In the genomic region with DNA sequence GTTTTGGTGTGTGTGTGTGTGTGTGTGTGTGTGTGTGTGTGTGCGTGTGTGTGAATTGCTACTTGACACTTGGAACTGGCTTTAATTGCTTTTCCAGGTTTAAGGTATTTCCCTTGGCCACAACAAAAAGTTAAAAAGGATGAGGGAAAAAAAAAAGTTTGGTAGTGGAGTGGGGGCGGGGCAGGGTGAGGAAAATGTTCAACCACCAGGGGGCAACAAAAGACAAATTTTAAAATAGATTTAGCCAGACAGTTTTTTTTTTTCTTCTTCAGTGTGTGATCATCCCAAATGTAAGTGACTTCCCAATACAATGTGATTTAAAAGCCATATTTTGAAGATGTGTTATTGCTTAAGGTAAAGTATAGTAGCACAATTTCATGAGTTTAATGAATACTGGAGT, we compare ENCODE assay signal across 9 mouse cellular contexts. TPM values are rescaled to one million over a fixed set of nuclear protein-coding genes. Genes with fewer than 3 reads are reported as not detected.
DNase-seq lines count a peak whose midpoint lies in the region; ATAC-seq and TF ChIP-seq lines count a peak whose summit lies in the region.
"Had no signal": no experiment of that assay in that cellular context is flagged by ENCODE, and none has a peak within 500 bp of the region (broad histone marks: within the 10 kb centered on the region; RNA-seq: fewer than 3 reads in every experiment).

No protein-coding gene starts in this region.

- H3K4me3 ChIP-seq in liver, adult 2 months (ENCODE audit: insufficient read depth, low read depth, low read length), result no peak overlapping the region
- no peak overlapping the region for H3K4me3 ChIP-seq in liver, embryonic 12.5 days
- no peak overlapping the region for H3K4me3 ChIP-seq in forebrain, embryonic 13.5 days
- H3K4me3 ChIP-seq in hindbrain, embryonic 16.5 days (ENCODE audit: low read length), result no peak overlapping the region
- no peak overlapping the region for H3K4me3 ChIP-seq in limb, embryonic 10.5 days
- no peak overlapping the region for H3K4me3 ChIP-seq in neural tube, embryonic 15.5 days (replicated peaks)

- H3K4me2 ChIP-seq in liver, embryonic 12.5 days, result no peak overlapping the region
- peak overlapping the region; percentile 20; the same call in 1 of the 2 replicates for H3K4me2 ChIP-seq in forebrain, embryonic 13.5 days
- peak overlapping the region; percentile 13; the same call in 1 of the 2 replicates for H3K4me2 ChIP-seq in hindbrain, embryonic 16.5 days (ENCODE audit: low read length)
- peak overlapping the region; percentile 28; the same call in 1 of the 2 replicates for H3K4me2 ChIP-seq in neural tube, embryonic 15.5 days

- H3K4me1 ChIP-seq in liver, adult 2 months (ENCODE audit: control insufficient read depth, insufficient read depth, low read length), result no peaks in the 10 kb centered on the region; the same call in 1 of the 2 replicates
- H3K4me1 ChIP-seq in liver, embryonic 12.5 days, result peaks cover 3% of the 10 kb centered on the region; the same call in 1 of the 2 replicates
- H3K4me1 ChIP-seq in forebrain, embryonic 13.5 days, result peaks cover 12% of the 10 kb centered on the region
- peaks cover 5% of the 10 kb centered on the region for H3K4me1 ChIP-seq in hindbrain, embryonic 16.5 days (ENCODE audit: control insufficient read depth, insufficient read depth, low read depth, low read length)
- peaks cover 15% of the 10 kb centered on the region for H3K4me1 ChIP-seq in limb, embryonic 10.5 days
- H3K4me1 ChIP-seq in neural tube, embryonic 15.5 days, result peaks cover 15% of the 10 kb centered on the region

- 11% methylated on average over 2 of the region's 2 CpGs for WGBS in liver, adult 2 months
- 8% methylated on average over 2 of the region's 2 CpGs for WGBS in liver, embryonic 12.5 days (ENCODE audit: insufficient replicate concordance)
- WGBS in forebrain, embryonic 13.5 days, result 14% methylated on average over 2 of the region's 2 CpGs
- 20% methylated on average over 2 of the region's 2 CpGs for WGBS in hindbrain, embryonic 16.5 days
- WGBS in limb, embryonic 10.5 days, result 12% methylated on average over 2 of the region's 2 CpGs
- 13% methylated on average over 2 of the region's 2 CpGs for WGBS in neural tube, embryonic 15.5 days

- H3K79me2 ChIP-seq in liver, adult 2 months (ENCODE audit: control insufficient read depth, insufficient read depth, low read length), result no peaks in the 10 kb centered on the region

- DNase-seq in liver, adult 2 months (ENCODE audit: extremely low read depth, low read depth, low spot score), result peak; percentile 29
- peak; percentile 78 for DNase-seq in adrenal gland, postnatal 10 days
- DNase-seq in limb, embryonic 10.5 days (ENCODE audit: low spot score), result peak; percentile 41

- no peak for ATAC-seq in liver, embryonic 12.5 days
- no peak for ATAC-seq in forebrain, embryonic 13.5 days
- ATAC-seq in hindbrain, embryonic 16.5 days, result no peak
- no peak for ATAC-seq in neural tube, embryonic 15.5 days (ENCODE audit: low FRiP score)
- ATAC-seq in megakaryocyte-erythroid progenitor cell, adult 5-6 weeks (replicated peaks; ENCODE audit: low FRiP score, low TSS enrichment, poor library complexity, severe bottlenecking), result no peak

- H3K9ac ChIP-seq in liver, adult 2 months (ENCODE audit: low read depth, low read length), result no peak overlapping the region
- H3K9ac ChIP-seq in liver, embryonic 12.5 days, result no peak overlapping the region
- H3K9ac ChIP-seq in forebrain, embryonic 13.5 days, result no peak overlapping the region
- H3K9ac ChIP-seq in hindbrain, embryonic 16.5 days (ENCODE audit: low read depth, low read length), result no peak overlapping the region
- no peak overlapping the region for H3K9ac ChIP-seq in neural tube, embryonic 15.5 days (replicated peaks)

- no peak overlapping the region for H3K27ac ChIP-seq in liver, adult 2 months (replicated peaks; ENCODE audit: insufficient read depth, low read depth, low read length)
- no peak overlapping the region for H3K27ac ChIP-seq in liver, embryonic 12.5 days
- no peak overlapping the region for H3K27ac ChIP-seq in forebrain, embryonic 13.5 days
- no peak overlapping the region for H3K27ac ChIP-seq in hindbrain, embryonic 16.5 days (ENCODE audit: low read depth, low read length)
- H3K27ac ChIP-seq in limb, embryonic 10.5 days, result no peak overlapping the region
- H3K27ac ChIP-seq in neural tube, embryonic 15.5 days (replicated peaks), result no peak overlapping the region
- H3K27ac ChIP-seq: macrophage had no signal

- H3K9me3 ChIP-seq in liver, embryonic 12.5 days (replicated peaks), result no peaks in the 10 kb centered on the region
- H3K9me3 ChIP-seq in forebrain, embryonic 13.5 days (replicated peaks), result no peaks in the 10 kb centered on the region
- H3K9me3 ChIP-seq in hindbrain, embryonic 16.5 days (ENCODE audit: control insufficient read depth, low read length), result no peaks in the 10 kb centered on the region
- H3K9me3 ChIP-seq in limb, embryonic 10.5 days (replicated peaks), result no peaks in the 10 kb centered on the region
- no peaks in the 10 kb centered on the region for H3K9me3 ChIP-seq in neural tube, embryonic 15.5 days (replicated peaks)

- H3K36me3 ChIP-seq in liver, adult 2 months (ENCODE audit: control insufficient read depth, insufficient read depth, low read length), result no peaks in the 10 kb centered on the region
- H3K36me3 ChIP-seq in liver, embryonic 12.5 days, result no peaks in the 10 kb centered on the region
- no peaks in the 10 kb centered on the region for H3K36me3 ChIP-seq in forebrain, embryonic 13.5 days (ENCODE audit: poor library complexity, severe bottlenecking)
- no peaks in the 10 kb centered on the region for H3K36me3 ChIP-seq in hindbrain, embryonic 16.5 days (ENCODE audit: control insufficient read depth, insufficient read depth, low read length)
- no peaks in the 10 kb centered on the region for H3K36me3 ChIP-seq in limb, embryonic 10.5 days
- no peaks in the 10 kb centered on the region for H3K36me3 ChIP-seq in neural tube, embryonic 15.5 days

- peak; percentile 49; the same call in 1 of the 2 replicates for TF ChIP-seq CTCF in liver, adult 2 months (IDR thresholded peaks at IDR 0.05; ENCODE audit: low read depth, low read length)

- H3K27me3 ChIP-seq in liver, adult 2 months (ENCODE audit: control insufficient read depth, insufficient read depth, low read length), result no peaks in the 10 kb centered on the region
- peaks cover 28% of the 10 kb centered on the region for H3K27me3 ChIP-seq in liver, embryonic 12.5 days (replicated peaks)
- no peaks in the 10 kb centered on the region for H3K27me3 ChIP-seq in forebrain, embryonic 13.5 days
- H3K27me3 ChIP-seq in hindbrain, embryonic 16.5 days (replicated peaks; ENCODE audit: control insufficient read depth, insufficient read depth, low read length), result no peaks in the 10 kb centered on the region
- no peaks in the 10 kb centered on the region for H3K27me3 ChIP-seq in limb, embryonic 10.5 days (ENCODE audit: low read depth, poor library complexity, severe bottlenecking)
- peaks cover 4% of the 10 kb centered on the region for H3K27me3 ChIP-seq in neural tube, embryonic 15.5 days (replicated peaks)

- TF ChIP-seq POLR2A in liver, adult 2 months (IDR thresholded peaks at IDR 0.05; ENCODE audit: extremely low read depth, insufficient read depth, low read length), result no peak

RNA-seq across cellular contexts. Expression of a gene that starts 4.7 kb away (rescaled TPM):
- 8.9 and 12.1 TPM in 2 replicates for total RNA-seq in liver, adult 2 months (2014; rRNA removed)
- polyA plus RNA-seq in liver, adult 2 months (2012; rRNA removed), result 5.1 and 9.4 TPM in 2 replicates
- polyA plus RNA-seq in liver, embryonic 12.5 days (2016; fragmentation: Nextera tagmentation; extraction: Ambion mirVana), result 14.3 and 14.5 TPM in 2 replicates
- 10 to 100 TPM; 17.9 to 47.6 TPM for total RNA-seq in adrenal gland, postnatal 10 days (2021)
- polyA plus RNA-seq in forebrain, embryonic 13.5 days (2015; fragmentation: Nextera tagmentation; extraction: Ambion mirVana), result 7.2 and 9.1 TPM in 2 replicates
- polyA plus RNA-seq in hindbrain, embryonic 16.5 days (2015; fragmentation: Nextera tagmentation; extraction: Ambion mirVana), result 14.7 and 15.9 TPM in 2 replicates
- polyA plus RNA-seq in limb, embryonic 10.5 days (2016; fragmentation: Nextera tagmentation; extraction: Ambion mirVana), result 24.7 and 26.8 TPM in 2 replicates
- polyA plus RNA-seq in neural tube, embryonic 15.5 days (2015; fragmentation: Nextera tagmentation; extraction: Ambion mirVana), result 8.0 and 11.5 TPM in 2 replicates
- not detected in 2 replicates for total RNA-seq in megakaryocyte-erythroid progenitor cell, adult 5-6 weeks (2014; fragmentation: Nextera tagmentation)
- total RNA-seq in megakaryocyte-erythroid progenitor cell, adult 5-6 weeks (2017), result 0.05 TPM in 1 of 2 replicates, not detected in the other
